Mouse (Mus musculus) gastrocnemius, postnatal 36 days (tissue): Measurements from ENCODE around the gene Gsdmc4. TPM values are rescaled to one million over a fixed set of nuclear protein-coding genes. Genes with fewer than 3 reads are reported as not detected.
"Not testable (repeated sequence)": the region's sequence is repeated elsewhere in the genome, so short reads cannot be mapped to it uniquely, and the experiment has no call there.

Experiments
- DNase-seq, 2 experiments: peaks; one replicate each; pipeline ENCODE4 v3.0.0; 2022
- intact Hi-C: fragments of 180-260 bp; cut with DNase I; formaldehyde crosslinking; loops from one replicate; pipeline ENCODE4 v1.15.1; 2025
- long read RNA-seq, 2 experiments: library from polyadenylated mRNA; stranded (forward); transcript quantifications; one replicate each; pipeline ENCODE4 v2.0.0; 2021
- total RNA-seq, 2 experiments: library from RNA; stranded (reverse); gene quantifications; 2 replicates each; pipeline ENCODE4 v1.2.3; 2021

Gene Gsdmc4
- total RNA-seq: not detected
- long read RNA-seq, experiment 1: 0 reads
- long read RNA-seq, experiment 2: 0 reads

GRCm38 (mm10) chr15:63912197-63912596 lies at the start of gene Gsdmc4:
TSS of gene Gsdmc4 (minus strand) at chr15:63912297.
- intact Hi-C loops, DNase-seq: not testable (repeated sequence)

- intact Hi-C loops: no loop called here
- no peak for DNase-seq
These were observed 48.4 kb upstream of the Gsdmc4 start for GRCm38 (mm10) chr15:63960542-63960941.

DNA sequence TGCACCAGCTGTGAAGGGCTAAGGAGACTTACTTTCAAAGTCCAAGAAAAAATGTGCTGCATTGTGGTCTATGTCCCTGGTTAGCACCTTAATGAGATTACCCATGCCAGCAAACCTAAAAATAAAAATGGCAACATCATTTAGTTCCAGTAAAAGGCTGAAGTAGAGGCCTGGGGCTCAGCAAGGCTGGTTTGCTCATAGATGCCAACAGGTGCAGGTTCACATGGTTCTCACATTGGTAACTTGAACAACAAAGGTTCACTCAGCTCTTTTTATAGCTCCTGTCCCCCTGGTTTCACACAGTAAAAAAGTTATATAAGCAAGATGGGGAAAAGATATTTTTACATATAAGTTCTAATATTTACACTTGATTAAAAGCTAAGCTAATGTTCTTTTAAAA lies 45.5 kb upstream of the Gsdmc4 start:
- DNase-seq: no peak
- intact Hi-C loops: no loop called here

DNA sequence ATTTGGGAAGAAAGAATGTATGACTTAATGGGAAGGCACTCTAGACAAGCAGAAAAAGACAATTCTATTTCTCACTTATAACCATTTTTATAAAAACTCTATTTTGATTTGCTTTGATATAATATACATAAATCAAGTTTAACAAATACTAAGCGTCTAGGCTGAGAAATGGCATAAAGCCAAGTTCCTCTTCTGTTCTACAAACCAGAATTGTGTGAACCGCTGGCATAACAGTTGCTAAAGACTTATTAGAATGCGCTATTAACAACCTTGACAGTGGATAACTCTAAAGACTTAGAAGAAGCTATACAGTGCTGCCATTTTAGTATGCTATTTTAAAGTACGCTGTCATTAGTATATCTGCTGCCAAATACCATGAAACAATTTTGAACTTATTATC lies 41.2 kb upstream of the Gsdmc4 start:
- intact Hi-C loops: no loop called here

GRCm38 (mm10) chr15:63941221-63941620 lies 29.1 kb upstream of the Gsdmc4 start:
- no peak for DNase-seq
- intact Hi-C loops: no loop called here

More for the DNA sequence above, 41.2 kb upstream of the Gsdmc4 start:
- DNase-seq: no peak

DNA sequence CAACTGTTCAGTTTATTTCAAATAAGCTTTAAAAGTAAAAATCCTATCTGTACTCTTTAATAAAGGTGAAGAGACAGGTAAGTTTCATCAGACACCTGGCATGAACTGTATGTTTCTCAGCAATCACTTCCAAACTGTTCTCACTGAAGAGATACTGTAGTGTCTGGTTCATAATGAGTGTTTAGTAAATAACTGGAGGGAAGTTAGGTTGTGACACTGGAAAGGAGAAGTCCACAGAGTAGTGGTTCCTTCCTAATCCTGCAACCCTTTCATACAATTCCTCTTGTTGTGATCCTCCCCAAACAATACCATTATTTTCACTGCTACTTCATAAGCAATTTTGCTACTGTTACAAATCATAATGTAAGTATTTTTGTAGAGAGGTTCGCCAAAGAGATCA lies 20.6 kb upstream of the Gsdmc4 start:
- intact Hi-C loops: no loop called here
- no peak for DNase-seq

GRCm38 (mm10) chr15:63931404-63931803 lies 19.3 kb upstream of the Gsdmc4 start:
- no peak for DNase-seq
- intact Hi-C loops: no loop called here

GRCm38 (mm10) chr15:63930107-63931041 lies 18.3 kb upstream of the Gsdmc4 start:
- DNase-seq: no peak
- intact Hi-C loops: no loop called here

GRCm38 (mm10) chr15:63926201-63926600 lies 14.1 kb upstream of the Gsdmc4 start:
- DNase-seq: no peak

GRCm38 (mm10) chr15:63924484-63924883 lies 12.4 kb upstream of the Gsdmc4 start:
- intact Hi-C loops: no loop called here
- no peak for DNase-seq

More at GRCm38 (mm10) chr15:63926201-63926600, 14.1 kb upstream of the Gsdmc4 start:
- intact Hi-C loops: no loop called here

DNA sequence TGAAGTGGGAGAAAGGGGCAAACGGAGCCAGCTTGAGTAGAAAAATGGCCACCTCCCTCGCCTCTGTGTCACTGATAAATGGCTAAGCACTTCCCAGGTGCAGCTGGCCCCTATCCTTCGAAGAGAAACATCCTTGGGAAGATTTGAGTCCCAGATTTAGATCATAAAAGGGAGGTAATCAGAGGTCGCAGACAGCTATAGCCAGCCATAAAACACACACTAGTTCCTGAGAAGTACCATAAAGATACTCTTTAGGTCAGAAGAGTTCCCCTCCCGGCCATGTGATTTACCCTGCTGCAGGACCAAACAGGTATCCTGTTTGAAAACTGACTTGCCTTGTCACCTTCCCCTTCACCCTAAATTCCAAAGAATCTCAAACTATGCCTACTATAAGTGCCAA lies 9.5 kb upstream of the Gsdmc4 start:
- DNase-seq, intact Hi-C loops: not testable (repeated sequence)

GRCm38 (mm10) chr15:63919728-63920127 lies 7.6 kb upstream of the Gsdmc4 start:
- DNase-seq, intact Hi-C loops: not testable (repeated sequence)

DNA sequence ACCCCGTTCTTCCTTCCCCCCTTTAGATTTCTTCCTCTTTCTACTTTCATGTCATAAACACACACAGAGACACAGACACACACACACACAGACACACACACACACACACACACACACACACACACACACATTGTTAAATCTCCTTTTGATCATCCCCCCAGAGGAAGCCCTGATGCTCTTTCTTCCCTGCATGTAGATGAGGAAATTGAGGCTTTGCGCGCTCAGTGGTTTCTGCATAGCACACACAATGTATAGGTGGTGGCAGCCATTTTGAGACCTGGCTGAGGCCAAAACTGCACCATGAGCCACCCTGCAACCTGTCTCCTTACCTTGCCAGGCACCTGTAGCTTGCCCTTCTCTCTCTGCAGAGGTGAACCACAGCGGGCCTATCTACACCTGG lies 4.5 kb upstream of the Gsdmc4 start:
- intact Hi-C loops, DNase-seq: not testable (repeated sequence)

GRCm38 (mm10) chr15:63909896-63910295 lies 2.2 kb downstream of the Gsdmc4 start:
- intact Hi-C loops, DNase-seq: not testable (repeated sequence)

DNA sequence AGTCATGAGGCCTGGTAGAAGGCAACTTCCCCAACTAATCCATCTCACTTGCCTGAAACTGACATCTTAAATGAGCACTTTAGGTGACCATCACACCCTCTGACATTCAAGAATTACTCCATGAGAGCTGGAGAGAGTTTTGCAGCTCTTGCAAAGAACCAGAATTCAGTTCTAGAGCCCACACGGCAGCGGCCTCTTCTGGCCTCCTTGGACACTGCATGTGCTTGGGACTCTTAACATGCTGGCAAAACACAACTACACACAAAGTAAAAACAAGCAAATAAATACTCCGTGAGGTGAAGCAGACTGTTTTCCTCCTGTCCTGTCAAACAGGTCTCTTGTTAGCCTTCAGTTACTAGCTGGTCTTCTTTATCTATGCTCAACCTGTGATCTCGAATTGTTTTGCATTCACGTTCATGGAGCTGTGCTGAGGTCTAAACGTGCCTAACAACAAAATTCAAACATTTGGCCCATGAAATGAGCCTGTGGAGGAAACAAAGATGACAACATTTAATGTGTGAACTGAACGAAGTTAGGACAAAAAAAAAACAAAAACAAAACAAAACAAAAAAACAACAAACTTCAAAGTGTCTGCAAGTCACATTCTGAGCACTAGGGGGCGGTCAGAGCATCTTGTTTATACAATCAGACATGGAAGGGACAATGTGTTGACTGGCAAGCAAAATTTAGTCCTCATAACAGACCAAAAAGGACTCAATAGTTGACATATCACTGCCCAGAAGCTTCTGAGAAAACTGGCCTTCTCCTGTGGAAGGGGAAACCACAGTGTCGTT lies 16.3 kb downstream of the Gsdmc4 start:
- DNase-seq, intact Hi-C loops: not testable (repeated sequence)

DNA sequence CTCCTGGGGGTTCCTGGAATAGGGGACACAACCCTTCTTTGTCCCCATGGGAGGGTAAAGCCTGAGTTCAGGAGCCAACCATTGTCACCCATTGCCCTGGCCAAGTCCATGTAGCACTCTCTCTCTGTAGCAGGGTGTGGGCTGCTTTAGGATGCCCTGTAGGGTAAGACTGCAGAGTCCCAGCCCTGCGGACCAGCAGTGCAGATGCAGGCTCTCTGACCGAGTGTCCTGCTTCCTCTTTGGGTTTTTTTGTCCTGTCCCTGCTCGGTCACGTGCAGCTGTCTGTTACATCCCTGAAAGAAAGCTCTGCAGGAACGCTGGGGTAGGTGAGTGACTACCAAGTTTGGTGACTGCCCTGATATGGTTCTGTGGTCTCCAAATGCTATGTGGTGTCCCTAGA lies 23.7 kb downstream of the Gsdmc4 start:
- DNase-seq, intact Hi-C loops: not testable (repeated sequence)

DNA sequence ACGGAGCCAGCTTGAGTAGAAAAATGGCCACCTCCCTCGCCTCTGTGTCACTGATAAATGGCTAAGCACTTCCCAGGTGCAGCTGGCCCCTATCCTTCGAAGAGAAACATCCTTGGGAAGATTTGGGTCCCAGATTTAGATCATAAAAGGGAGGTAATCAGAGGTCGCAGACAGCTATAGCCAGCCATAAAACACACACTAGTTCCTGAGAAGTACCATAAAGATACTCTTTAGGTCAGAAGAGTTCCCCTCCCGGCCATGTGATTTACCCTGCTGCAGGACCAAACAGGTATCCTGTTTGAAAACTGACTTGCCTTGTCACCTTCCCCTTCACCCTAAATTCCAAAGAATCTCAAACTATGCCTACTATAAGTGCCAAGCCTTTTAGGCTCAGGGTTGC lies 24.1 kb downstream of the Gsdmc4 start:
- DNase-seq, intact Hi-C loops: not testable (repeated sequence)

- intact Hi-C loops, DNase-seq: not testable (repeated sequence)
These were observed 33.6 kb downstream of the Gsdmc4 start, which contains the start of gene Gsdmc3 for GRCm38 (mm10) chr15:63878458-63878857. TSS of gene Gsdmc3 (minus strand) at chr15:63878558.

- DNase-seq, intact Hi-C loops: not testable (repeated sequence)
These were observed 35.9 kb downstream of the Gsdmc4 start for GRCm38 (mm10) chr15:63876160-63876559.

GRCm38 (mm10) chr15:63861965-63862364 lies 50.1 kb downstream of the Gsdmc4 start:
- DNase-seq, intact Hi-C loops: not testable (repeated sequence)
